Mouse (Mus musculus): ENCODE measurements around the gene Kirrel. TPM values are rescaled to one million over a fixed set of nuclear protein-coding genes. Genes with fewer than 3 reads are reported as not detected.

Gene Kirrel
- polyA plus RNA-seq, 1 experiment from 2014 or later = 11.0 TPM

GRCm38 (mm10) chr3:87134951-87135350 lies 39.6 kb downstream of the Kirrel start:
- Histone ChIP-seq H3K27ac (ENCODE audit: low read depth, low read length) (no peak overlapping the region), H3K4me1 (ENCODE audit: control insufficient read depth, insufficient read depth, low read length) (peaks cover 3% of the 10 kb centered on the region; the same call in 1 of the 2 replicates), H3K4me3 (ENCODE audit: low read depth, low read length) (no peak overlapping the region), H3K4me2 (ENCODE audit: low read depth) (no peak overlapping the region), H3K36me3 (ENCODE audit: control insufficient read depth, insufficient read depth, low read length) (peaks cover 4% of the 10 kb centered on the region), H3K9me3 (ENCODE audit: control insufficient read depth, low read length) (no peaks in the 10 kb centered on the region), H3K9ac (ENCODE audit: low read length) (no peak overlapping the region), H3K27me3 (ENCODE audit: control insufficient read depth, insufficient read depth, low read length) (no peaks in the 10 kb centered on the region)
- DNase-seq (ENCODE audit: low spot score) (no peak), ATAC-seq (ENCODE audit: insufficient read depth, low FRiP score, low TSS enrichment) (no peak)

- Histone ChIP-seq H3K4me2 (ENCODE audit: low read depth) (no peak overlapping the region), H3K9me3 (ENCODE audit: control insufficient read depth, low read length) (no peaks in the 10 kb centered on the region), H3K27ac (ENCODE audit: low read depth, low read length) (no peak overlapping the region), H3K36me3 (ENCODE audit: control insufficient read depth, insufficient read depth, low read length) (peaks cover 4% of the 10 kb centered on the region), H3K27me3 (ENCODE audit: control insufficient read depth, insufficient read depth, low read length) (no peaks in the 10 kb centered on the region), H3K4me1 (ENCODE audit: control insufficient read depth, insufficient read depth, low read length) (peaks cover 3% of the 10 kb centered on the region; the same call in 1 of the 2 replicates), H3K4me3 (ENCODE audit: low read depth, low read length) (no peak overlapping the region), H3K9ac (ENCODE audit: low read length) (no peak overlapping the region)
- ATAC-seq (ENCODE audit: insufficient read depth, low FRiP score, low TSS enrichment) (no peak), DNase-seq (ENCODE audit: low spot score) (no peak)
- WGBS = 83% methylated on average over 11 of the region's 11 CpGs
Measured at GRCm38 (mm10) chr3:87131694-87132347, 42.7 kb downstream of the Kirrel start.

- Histone ChIP-seq H3K9ac (ENCODE audit: low read length) (no peak overlapping the region), H3K9me3 (ENCODE audit: control insufficient read depth, low read length) (no peaks in the 10 kb centered on the region), H3K27me3 (ENCODE audit: control insufficient read depth, insufficient read depth, low read length) (no peaks in the 10 kb centered on the region), H3K4me3 (ENCODE audit: low read depth, low read length) (no peak overlapping the region), H3K4me1 (ENCODE audit: control insufficient read depth, insufficient read depth, low read length) (no peaks in the 10 kb centered on the region; the same call in 1 of the 2 replicates), H3K27ac (ENCODE audit: low read depth, low read length) (0 out of 2 replicates have a peak overlapping the region, but pooled peaks have one; percentile 3), H3K4me2 (ENCODE audit: low read depth) (no peak overlapping the region), H3K36me3 (ENCODE audit: control insufficient read depth, insufficient read depth, low read length) (peaks cover 4% of the 10 kb centered on the region)
- ATAC-seq (ENCODE audit: insufficient read depth, low FRiP score, low TSS enrichment) (no peak), DNase-seq (ENCODE audit: low spot score) (no peak)
- 53% methylated on average over 6 of the region's 6 CpGs for WGBS
Measured at GRCm38 (mm10) chr3:87130933-87131332, 43.6 kb downstream of the Kirrel start.

- H3K4me1 ChIP-seq (ENCODE audit: control insufficient read depth, insufficient read depth, low read length) = no peaks in the 10 kb centered on the region
- no peak overlapping the region for H3K4me3 ChIP-seq (ENCODE audit: low read depth, low read length)
- no peaks in the 10 kb centered on the region for H3K9me3 ChIP-seq (ENCODE audit: control insufficient read depth, low read length)
- 96% methylated on average over 6 of the region's 6 CpGs for WGBS
- no peak overlapping the region for H3K9ac ChIP-seq (ENCODE audit: low read length)
- no peak for ATAC-seq (ENCODE audit: insufficient read depth, low FRiP score, low TSS enrichment)
- H3K4me2 ChIP-seq (ENCODE audit: low read depth) = no peak overlapping the region
- no peaks in the 10 kb centered on the region for H3K27me3 ChIP-seq (ENCODE audit: control insufficient read depth, insufficient read depth, low read length)
- peaks cover 2% of the 10 kb centered on the region; the same call in 1 of the 2 replicates for H3K36me3 ChIP-seq (ENCODE audit: control insufficient read depth, insufficient read depth, low read length)
- no peak for DNase-seq (ENCODE audit: low spot score)
- no peak overlapping the region for H3K27ac ChIP-seq (ENCODE audit: low read depth, low read length)
Measured at GRCm38 (mm10) chr3:87123795-87124194, 50.8 kb downstream of the Kirrel start.

GRCm38 (mm10) chr3:87118214-87118613 lies 56.3 kb downstream of the Kirrel start:
- WGBS = 69% methylated on average over 9 of the region's 9 CpGs
- H3K9ac ChIP-seq (ENCODE audit: low read length) = no peak overlapping the region
- peaks cover 2% of the 10 kb centered on the region; the same call in 1 of the 2 replicates for H3K4me1 ChIP-seq (ENCODE audit: control insufficient read depth, insufficient read depth, low read length)
- no peak overlapping the region for H3K4me3 ChIP-seq (ENCODE audit: low read depth, low read length)
- ATAC-seq (ENCODE audit: insufficient read depth, low FRiP score, low TSS enrichment) = no peak
- no peak overlapping the region for H3K27ac ChIP-seq (ENCODE audit: low read depth, low read length)
- no peaks in the 10 kb centered on the region for H3K9me3 ChIP-seq (ENCODE audit: control insufficient read depth, low read length)
- no peak for DNase-seq (ENCODE audit: low spot score)
- peaks cover 2% of the 10 kb centered on the region; the same call in 1 of the 2 replicates for H3K36me3 ChIP-seq (ENCODE audit: control insufficient read depth, insufficient read depth, low read length)
- no peaks in the 10 kb centered on the region for H3K27me3 ChIP-seq (ENCODE audit: control insufficient read depth, insufficient read depth, low read length)
- no peak overlapping the region for H3K4me2 ChIP-seq (ENCODE audit: low read depth)

GRCm38 (mm10) chr3:87117632-87118031 lies 56.9 kb downstream of the Kirrel start:
- peaks cover 2% of the 10 kb centered on the region; the same call in 1 of the 2 replicates for H3K36me3 ChIP-seq (ENCODE audit: control insufficient read depth, insufficient read depth, low read length)
- 78% methylated on average over 12 of the region's 12 CpGs for WGBS
- H3K4me2 ChIP-seq (ENCODE audit: low read depth) = no peak overlapping the region
- no peaks in the 10 kb centered on the region for H3K9me3 ChIP-seq (ENCODE audit: control insufficient read depth, low read length)
- DNase-seq (ENCODE audit: low spot score) (no peak), ATAC-seq (ENCODE audit: insufficient read depth, low FRiP score, low TSS enrichment) (no peak)
- H3K27me3 ChIP-seq (ENCODE audit: control insufficient read depth, insufficient read depth, low read length) = no peaks in the 10 kb centered on the region
- H3K27ac ChIP-seq (ENCODE audit: low read depth, low read length) = no peak overlapping the region
- no peak overlapping the region for H3K9ac ChIP-seq (ENCODE audit: low read length)
- H3K4me3 ChIP-seq (ENCODE audit: low read depth, low read length) = no peak overlapping the region
- peaks cover 2% of the 10 kb centered on the region; the same call in 1 of the 2 replicates for H3K4me1 ChIP-seq (ENCODE audit: control insufficient read depth, insufficient read depth, low read length)

GRCm38 (mm10) chr3:87115726-87116540 lies 58.6 kb downstream of the Kirrel start:
- H3K9me3 ChIP-seq (ENCODE audit: control insufficient read depth, low read length) = no peaks in the 10 kb centered on the region
- H3K4me1 ChIP-seq (ENCODE audit: control insufficient read depth, insufficient read depth, low read length) = peaks cover 2% of the 10 kb centered on the region; the same call in 1 of the 2 replicates
- no peaks in the 10 kb centered on the region; the same call in 1 of the 2 replicates for H3K36me3 ChIP-seq (ENCODE audit: control insufficient read depth, insufficient read depth, low read length)
- H3K4me3 ChIP-seq (ENCODE audit: low read depth, low read length) = no peak overlapping the region
- H3K4me2 ChIP-seq (ENCODE audit: low read depth) = no peak overlapping the region
- no peak overlapping the region for H3K27ac ChIP-seq (ENCODE audit: low read depth, low read length)
- ATAC-seq (ENCODE audit: insufficient read depth, low FRiP score, low TSS enrichment) = no peak
- H3K9ac ChIP-seq (ENCODE audit: low read length) = no peak overlapping the region
- no peak for DNase-seq (ENCODE audit: low spot score)
- 90% methylated on average over 6 of the region's 6 CpGs for WGBS
- H3K27me3 ChIP-seq (ENCODE audit: control insufficient read depth, insufficient read depth, low read length) = no peaks in the 10 kb centered on the region

- DNase-seq (ENCODE audit: low spot score) = no peak
- 78% methylated on average over 8 of the region's 8 CpGs for WGBS
- no peaks in the 10 kb centered on the region for H3K36me3 ChIP-seq (ENCODE audit: control insufficient read depth, insufficient read depth, low read length)
- H3K9me3 ChIP-seq (ENCODE audit: control insufficient read depth, low read length) = no peaks in the 10 kb centered on the region
- H3K4me3 ChIP-seq (ENCODE audit: low read depth, low read length) = no peak overlapping the region
- H3K27me3 ChIP-seq (ENCODE audit: control insufficient read depth, insufficient read depth, low read length) = no peaks in the 10 kb centered on the region
- H3K4me1 ChIP-seq (ENCODE audit: control insufficient read depth, insufficient read depth, low read length) = peaks cover 2% of the 10 kb centered on the region; the same call in 1 of the 2 replicates
- H3K4me2 ChIP-seq (ENCODE audit: low read depth) = no peak overlapping the region
- ATAC-seq (ENCODE audit: insufficient read depth, low FRiP score, low TSS enrichment) = no peak
- H3K27ac ChIP-seq (ENCODE audit: low read depth, low read length) = no peak overlapping the region
- no peak overlapping the region for H3K9ac ChIP-seq (ENCODE audit: low read length)
Measured at GRCm38 (mm10) chr3:87115271-87115670, 59.3 kb downstream of the Kirrel start.
